Mouse (Mus musculus) frontal cortex, adult (tissue): Measurements from ENCODE around the gene Mx1.
A peak's percentile ranks its signal among the peaks of the same experiment; 100 is the strongest.

Experiments
- ATAC-seq: cut with Nextera tagmentation; 2 replicates; pipeline ENCODE4 v1.9.2; 2017; ENCODE audit warnings: mild to moderate bottlenecking, moderate library complexity, mixed read lengths; ENCODE audit not compliant: low TSS enrichment

The Mx1 gene

DNA sequence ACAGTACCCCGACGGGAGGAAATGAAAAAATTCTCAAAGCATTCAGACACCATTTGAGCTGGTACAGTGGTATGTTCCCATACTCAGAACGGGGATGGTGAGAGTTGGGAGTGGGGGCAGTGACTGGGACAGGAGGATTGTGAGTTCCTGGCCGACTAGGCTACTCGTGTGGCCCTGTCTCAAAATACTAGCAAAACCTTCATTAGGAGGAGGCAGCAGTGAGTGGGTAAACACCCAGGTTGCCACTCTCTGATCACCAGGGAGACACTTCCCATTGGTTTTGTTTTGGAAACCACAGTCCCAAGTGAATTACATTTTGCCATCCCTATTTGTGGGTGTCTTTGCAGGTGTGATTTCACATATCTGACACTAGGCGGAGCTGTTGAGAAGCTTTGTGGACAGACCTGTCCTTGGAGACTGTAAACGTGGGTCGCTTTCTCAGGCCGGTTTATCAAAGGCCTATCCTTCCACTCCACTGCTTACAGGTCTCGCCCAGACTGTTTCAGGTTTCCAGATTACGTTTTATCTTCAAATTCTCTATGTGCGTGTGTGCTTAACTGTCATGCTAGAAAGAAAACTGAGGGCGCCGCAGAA is 18.9 kb downstream of the Mx1 start:
- ATAC-seq = peak; percentile 68; the same call in 1 of the 2 replicates

DNA sequence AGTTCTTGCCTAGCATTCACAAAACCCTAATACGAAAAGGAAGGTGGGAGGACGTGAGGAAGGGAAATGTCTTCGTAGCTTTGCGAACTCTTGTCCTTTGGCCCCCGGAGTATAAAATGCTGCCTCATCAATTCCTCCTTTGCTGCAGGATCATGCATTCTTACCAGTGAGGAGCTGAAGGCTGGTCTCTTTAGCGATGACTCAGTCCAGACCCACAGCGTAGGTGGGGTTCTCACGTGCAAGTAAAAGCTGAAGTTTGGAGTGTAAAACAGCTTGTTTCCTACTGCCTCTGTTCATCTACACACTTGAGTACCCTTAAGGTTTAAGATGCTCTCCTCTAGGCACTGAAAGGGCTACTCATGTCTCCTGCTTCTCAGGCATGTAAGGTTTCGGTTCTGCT is 20.7 kb downstream of the Mx1 start:
- ATAC-seq = peak; percentile 62

DNA sequence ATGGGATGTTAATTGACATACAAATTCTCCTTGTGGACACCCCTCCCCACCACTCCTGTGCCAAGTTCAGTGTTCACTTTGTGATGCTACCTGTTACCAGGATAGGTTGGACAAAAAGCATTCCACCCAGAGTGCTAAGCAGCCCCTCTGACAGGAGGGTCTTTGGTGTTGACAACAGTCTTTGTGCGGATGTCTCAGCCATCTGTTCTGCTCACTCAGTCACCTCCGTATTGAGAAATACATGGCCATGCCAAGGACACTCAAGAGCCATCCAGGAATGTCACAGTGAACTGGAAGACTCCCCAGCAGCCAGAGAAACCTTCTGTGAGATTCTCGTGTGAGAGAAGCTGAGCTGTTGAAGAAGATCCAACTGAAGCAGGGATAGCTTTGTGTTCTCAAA is 24.5 kb downstream of the Mx1 start:
- ATAC-seq = no peak

DNA sequence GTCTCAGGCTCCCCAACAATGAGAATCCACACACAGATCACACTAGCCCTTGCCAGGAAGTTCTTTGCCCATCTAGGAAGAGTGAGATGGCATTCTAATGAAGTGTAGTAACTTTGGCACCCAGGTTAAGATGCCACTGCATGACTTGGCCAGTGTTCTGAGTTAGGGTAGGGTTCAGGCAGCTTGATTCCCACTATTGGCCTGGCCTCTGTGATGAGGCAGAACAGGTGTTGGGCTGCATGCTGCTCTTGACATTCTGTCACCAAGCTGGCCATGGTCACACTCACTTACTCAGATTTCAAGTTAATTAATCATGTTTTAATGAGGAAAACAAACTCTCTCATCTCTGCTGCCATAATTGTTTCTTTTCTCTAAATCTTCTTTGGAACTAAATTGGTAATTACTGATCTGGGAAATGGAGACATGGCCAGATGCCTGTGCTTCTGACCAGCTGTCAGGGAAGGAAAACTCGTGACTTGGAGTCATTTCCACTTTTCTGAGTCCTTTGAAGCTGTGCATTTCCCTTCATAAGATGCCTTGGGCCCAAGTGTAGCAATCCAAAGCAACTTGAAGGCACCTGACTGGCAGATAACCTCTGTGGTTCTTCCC is 25.2 kb downstream of the Mx1 start:
- ATAC-seq = no peak

DNA sequence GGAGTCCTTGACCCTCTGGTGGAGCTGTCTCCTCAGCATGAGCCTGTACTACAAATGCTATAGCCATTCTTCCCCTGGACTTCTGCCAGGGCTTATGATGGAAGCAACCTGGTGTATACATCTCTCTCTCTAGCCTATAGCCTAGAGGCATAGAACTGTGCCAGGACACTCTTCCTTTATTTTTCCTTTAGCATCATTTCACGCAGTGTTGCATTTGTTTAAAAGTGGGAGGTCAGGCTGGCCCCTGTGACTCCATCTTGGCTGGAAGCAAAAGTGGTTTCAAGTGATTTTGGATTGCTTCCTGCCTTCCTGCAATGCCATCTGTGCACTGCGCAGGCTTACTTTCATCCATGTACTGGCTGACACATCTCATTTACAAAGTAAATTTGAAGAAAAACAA is 28.5 kb downstream of the Mx1 start:
- no peak for ATAC-seq

DNA sequence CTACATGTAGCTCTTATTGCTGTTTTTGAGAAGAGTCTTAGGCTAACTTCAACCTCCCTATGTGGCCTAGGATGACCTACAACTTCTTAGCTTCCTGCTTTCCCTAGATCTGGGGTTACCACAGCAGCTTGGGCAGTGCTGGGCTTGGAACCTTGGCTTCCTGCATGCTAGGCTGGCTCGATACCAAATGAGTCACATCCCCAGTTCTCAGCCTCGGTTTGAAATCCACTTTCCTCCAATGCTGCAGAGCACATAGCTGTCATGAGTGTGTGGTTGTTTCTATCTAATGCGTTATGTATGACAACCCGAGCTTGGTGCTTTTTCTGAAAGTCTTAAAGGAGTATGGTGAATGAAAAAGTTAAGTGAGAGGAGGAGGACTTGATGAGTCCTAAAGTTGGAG is 31.4 kb downstream of the Mx1 start:
- peak; percentile 76 for ATAC-seq

DNA sequence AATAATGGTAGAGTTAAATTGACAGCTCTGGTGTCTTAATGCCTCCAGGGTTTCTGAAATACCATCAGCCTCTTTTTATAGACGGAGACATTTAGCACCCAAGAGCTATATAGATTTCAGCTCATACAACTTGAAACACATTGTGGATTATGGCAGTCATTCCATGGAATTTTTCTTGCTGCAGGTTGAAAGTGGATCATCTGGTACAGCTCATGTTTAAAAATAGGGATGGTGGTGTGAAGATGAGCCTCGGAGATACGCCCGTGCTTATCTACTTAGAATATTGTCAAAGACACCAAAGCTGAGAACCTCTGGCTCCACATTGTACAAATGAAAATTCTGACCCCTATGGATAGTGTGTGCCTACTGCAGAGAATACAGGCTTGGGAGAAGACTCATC is 32.6 kb downstream of the Mx1 start:
- peak; percentile 90 for ATAC-seq

DNA sequence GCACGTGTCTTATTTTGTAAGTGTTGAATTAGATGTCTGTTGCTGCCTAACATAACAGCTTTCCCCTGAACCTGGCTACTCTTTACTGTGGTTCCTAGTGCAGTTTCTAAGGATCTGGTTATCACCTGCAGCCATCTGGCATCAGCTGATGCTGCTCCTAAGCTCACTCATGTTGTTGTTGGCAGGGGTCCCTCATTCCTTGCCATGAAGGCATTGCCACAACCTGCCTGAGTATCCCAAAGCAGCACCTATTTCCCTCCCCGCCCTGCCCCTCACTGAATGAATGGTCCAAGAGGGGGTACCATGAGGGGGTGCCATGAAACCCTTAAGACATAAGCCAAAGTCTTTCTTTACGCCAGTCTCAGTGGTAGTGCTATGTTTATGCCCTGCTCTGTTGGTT is 34.7 kb downstream of the Mx1 start:
- no peak for ATAC-seq

DNA sequence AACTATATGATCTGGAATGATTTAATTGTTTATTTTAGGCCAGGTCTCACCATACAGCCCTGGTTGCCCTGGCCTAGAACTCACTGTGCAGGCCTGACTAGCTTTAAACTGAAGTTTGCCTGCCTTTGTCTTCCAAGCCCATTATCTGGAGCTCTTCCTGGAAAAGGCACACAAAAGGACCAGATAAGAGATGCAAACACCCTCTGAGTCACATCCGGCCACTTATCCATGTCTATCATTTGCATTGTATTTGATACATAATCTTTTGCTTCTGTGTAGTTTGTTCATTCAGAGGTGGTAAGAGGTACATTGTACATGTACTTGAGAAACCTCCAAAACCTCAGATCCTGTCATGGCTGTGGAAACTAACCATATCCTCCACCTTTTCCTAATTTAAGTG is 39.1 kb downstream of the Mx1 start:
- ATAC-seq = no peak

DNA sequence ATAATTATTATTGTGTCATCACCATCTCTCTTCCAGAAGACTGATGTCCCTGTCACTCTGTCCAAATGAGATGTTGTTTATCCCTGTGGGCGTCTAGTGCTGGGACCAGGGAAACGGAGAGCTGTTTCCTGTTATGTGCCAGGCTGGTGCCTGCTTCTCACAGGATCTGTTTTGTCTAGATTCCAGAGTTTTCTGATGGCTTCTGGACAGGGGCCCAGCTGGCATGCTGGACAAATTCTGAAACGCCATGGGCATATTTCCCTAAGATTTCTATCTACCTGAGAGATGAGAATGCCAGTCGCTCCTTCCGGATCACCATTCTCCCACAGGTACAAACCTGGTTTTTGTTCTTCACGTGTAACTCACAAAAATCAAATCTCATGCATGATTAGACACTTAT is 41.0 kb downstream of the Mx1 start:
- ATAC-seq = no peak

DNA sequence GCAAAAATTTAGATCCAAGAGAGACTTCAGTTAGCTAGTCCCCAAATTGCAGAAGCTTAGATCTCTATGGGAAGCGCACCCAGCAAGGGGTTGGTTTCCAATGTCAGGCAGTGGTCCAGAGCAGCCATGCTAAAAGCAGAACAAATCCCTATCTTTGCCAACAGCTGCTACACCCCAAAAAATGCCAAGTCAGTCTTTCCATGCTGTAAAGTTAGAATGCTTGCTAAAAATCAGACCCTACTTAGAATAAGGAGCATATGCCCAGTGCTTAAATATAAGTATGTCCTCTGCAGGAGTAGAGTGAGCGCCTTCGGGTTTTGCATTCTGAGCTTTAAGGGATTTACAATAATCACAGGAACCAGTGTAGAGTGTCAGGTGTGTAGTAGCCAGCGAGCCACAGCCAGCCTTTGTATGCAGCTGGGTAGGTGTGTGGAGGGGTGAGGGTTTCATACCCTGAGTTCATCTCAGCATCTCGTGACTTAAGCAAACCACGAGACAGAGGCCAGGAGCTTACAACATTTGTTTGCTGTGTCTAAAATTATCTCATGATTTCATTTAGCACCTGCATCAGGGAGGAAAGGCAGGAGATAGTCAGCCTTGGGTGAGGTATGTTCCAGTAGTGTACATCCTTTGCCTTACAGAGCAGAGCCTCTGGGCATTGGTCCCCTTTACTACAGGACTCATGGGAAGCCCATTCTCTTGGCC is 43.8 kb downstream of the Mx1 start:
- ATAC-seq = peak; percentile 73

DNA sequence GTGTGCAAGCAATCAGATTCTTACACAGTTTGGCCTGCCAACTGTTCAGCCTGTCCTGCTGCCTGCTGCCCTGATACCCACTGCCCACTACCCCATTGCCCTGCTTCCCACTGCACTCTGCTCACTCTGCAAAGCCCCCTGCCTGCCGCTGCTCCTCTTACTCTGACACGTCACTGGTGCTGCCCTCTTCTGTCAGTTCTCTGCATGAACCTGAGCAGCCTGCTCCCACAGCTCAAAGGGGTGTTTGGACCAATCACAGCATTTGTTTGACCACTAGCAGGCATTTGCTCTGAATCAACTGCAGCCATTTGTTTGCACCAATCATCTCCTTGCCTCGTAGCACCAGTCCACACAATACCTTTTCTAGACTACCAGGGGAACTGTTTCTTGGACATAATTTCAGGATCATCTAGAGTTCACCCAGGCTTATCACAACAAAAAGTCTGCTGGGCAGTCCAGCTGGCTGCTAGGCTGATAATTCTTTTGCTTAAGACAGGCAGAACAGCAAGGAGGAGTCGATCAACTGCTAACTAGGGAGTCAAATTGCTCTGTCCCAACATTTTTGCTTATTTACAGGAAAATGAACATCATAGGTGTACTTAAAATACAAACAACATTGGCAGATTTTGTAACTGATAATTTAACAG is 44.7 kb downstream of the Mx1 start:
- ATAC-seq = 0 out of 2 replicates have a peak, but pooled peaks have one; percentile 30

DNA sequence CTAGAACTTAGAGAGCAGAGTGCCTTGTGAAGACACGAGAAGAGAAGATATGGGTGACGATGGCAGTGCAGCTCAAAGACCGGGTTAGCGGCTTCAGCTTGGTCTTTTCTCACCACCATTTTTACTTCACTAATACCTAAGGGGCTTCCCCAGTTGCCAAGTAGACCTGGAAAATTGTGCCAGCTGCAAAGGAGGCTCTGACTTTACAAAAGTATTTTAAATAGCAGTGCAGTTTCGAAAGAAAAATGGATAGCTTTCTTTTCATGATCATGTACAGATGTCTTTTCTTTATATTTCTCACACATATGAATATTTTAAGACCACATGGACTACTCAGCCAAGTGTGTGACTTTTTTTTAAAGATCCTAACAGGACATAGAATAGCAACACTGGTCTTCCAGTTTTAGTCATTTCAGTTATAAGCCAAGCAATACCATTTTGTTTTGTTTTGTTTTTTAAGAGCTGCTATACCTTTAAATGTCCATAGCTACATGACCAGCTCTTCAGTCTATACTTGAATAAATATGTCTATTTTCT is 57.2 kb downstream of the Mx1 start:
- ATAC-seq = peak; percentile 71

DNA sequence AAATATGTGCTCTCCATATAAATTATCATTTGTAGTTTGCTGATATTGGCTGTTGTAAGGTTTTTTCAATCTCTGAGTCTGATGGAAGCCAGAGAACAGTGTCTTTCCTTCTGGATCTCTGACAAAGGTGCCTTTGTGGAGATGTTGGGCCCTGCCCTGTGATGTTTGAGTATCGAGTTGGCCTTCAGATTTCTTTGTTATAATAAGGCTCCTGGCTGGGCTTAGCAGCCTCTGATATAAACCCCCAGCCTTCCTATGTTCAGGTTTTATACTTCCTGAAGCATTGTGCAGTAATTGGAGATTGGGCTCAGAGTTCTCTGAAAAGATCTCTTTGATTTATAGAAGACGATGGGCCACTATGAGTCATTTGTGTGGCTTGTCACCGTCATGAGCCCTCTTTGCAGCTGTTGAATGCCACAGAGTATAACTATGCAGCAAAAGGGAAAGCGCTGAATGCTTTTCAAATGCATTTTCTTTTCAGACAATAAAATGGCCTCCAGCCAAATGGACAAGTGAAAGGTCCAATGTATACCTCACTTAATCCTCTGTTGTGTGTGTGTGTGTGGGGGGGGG is 60.4 kb downstream of the Mx1 start:
- no peak for ATAC-seq

DNA sequence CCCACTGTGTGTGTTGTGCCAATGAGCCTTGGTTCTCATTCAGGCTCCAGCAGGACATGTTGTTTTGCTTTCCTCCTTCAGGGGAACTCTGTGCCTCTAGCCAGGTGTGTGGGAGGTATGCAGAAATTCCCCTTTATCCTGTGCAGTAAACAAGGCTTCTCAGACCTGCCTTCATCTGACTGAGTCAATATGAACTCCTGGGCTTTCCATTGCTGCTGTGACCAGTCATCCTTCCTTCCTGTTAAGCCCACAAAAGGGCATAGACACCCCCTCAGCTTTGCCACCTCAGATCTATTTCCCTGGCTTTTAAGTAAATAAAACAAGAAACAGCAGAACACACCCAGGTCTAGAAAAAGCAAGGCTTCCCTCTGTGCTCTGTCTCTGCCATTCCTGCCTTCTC is 61.0 kb downstream of the Mx1 start:
- no peak for ATAC-seq

DNA sequence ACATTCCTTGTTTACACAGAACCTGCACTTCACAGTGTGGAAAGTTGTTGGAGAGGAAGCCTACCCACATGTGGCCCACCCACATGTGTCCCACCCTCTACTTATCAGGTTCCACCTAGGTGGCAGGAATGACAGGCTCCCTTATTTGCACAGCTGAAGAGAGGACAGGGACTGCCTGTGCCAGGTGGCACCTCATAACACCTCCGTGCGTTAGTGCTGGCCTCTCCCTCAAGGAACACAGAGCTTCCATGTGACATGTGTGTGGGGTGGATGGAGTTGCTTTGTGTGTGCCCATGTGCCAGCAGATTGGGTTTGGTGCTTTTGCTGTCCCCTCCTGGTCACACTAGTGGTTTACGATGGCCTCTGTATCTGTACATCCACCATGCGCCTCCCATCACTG is 62.7 kb downstream of the Mx1 start:
- ATAC-seq = no peak

DNA sequence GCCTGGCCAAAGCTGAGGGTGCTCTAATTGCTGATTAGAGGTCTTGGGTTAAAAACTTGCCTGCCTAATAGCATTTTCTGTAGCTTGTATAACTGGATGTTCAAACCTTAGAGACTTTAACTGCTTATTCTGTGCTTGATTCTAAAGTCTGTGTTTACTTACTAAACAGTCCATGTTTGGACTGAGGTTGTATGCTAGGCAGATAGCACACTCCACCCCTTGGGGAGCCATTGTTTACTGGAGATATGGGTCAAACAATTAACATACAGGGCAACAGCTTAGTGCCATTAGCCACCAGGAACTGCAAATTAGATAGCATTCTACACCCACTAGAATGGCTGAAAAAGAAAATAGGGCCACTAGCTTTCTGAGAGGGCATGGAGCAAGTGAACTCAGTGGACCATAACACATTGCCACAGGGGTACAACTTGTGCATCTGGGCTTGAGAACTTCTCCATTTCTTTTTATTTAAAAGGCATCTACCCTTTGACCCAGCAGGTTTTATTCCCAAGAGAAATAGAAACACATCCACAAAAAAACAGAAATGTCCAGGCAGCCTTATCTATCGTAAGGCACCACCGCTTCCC is 64.7 kb downstream of the Mx1 start:
- no peak for ATAC-seq
